31 mouse cellular contexts compared by ENCODE assay signal in the genomic region with DNA sequence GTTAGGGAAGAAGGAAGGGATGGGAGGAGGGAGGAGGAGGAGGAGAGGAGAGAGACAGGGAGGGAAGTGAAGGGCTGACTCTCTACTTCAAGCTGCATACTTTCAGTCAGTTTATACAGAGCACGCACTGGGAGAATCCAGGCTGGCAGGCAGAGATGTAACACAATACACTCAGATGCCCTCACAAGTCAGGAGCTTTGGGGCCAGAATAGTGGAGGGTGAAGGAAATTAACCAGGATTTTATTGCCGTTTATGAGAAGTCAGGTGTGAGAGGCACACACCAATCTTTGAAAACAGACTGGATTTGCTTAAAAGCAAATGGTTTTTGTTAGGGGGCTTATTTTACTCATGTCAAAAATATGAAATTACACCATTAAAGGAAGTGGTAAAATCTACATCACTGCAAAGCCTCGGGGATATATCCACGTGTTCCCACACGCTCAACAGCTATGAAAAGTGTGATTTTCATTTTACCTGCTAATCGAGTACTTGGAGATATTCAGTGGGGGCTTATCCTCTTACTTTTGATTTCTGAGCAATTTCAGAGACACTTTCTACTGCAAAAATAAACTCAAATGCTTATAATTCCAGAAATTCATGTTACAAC.
DNase-seq lines count a peak whose midpoint lies in the region; ATAC-seq and TF ChIP-seq lines count a peak whose summit lies in the region.
"Had no signal": no experiment of that assay in that cellular context is flagged by ENCODE, and none has a peak within 500 bp of the region (broad histone marks: within the 10 kb centered on the region; RNA-seq: fewer than 3 reads in every experiment).

No protein-coding gene starts in this region.

- H3K9me3 ChIP-seq in kidney, embryonic 14.5 days (ENCODE audit: control insufficient read depth, low read length): no peaks in the 10 kb centered on the region
- no peaks in the 10 kb centered on the region for H3K9me3 ChIP-seq in embryonic facial prominence, embryonic 14.5 days (ENCODE audit: control insufficient read depth, low read length)
- H3K9me3 ChIP-seq: lung, embryonic 15.5 days; neural tube, embryonic 12.5 days had no signal

- no peak overlapping the region for H3K4me2 ChIP-seq in kidney, embryonic 14.5 days (replicated peaks; ENCODE audit: low read depth, low read length)
- H3K4me2 ChIP-seq in embryonic facial prominence, embryonic 14.5 days (ENCODE audit: low read depth, low read length): no peak overlapping the region
- H3K4me2 ChIP-seq: hindbrain, embryonic 14.5 days; lung, embryonic 15.5 days; neural tube, embryonic 12.5 days had no signal

- no peaks in the 10 kb centered on the region for H3K27me3 ChIP-seq in kidney, embryonic 14.5 days (ENCODE audit: control insufficient read depth, insufficient read depth, low read length)
- H3K27me3 ChIP-seq in embryonic facial prominence, embryonic 14.5 days (replicated peaks; ENCODE audit: control insufficient read depth, insufficient read depth, low read length): no peaks in the 10 kb centered on the region
- H3K27me3 ChIP-seq: CH12.LX; megakaryocyte, embryonic 14.5 days; neural tube, embryonic 12.5 days had no signal

- H3K4me3 ChIP-seq in kidney, embryonic 14.5 days (ENCODE audit: low read length): no peak overlapping the region
- H3K4me3 ChIP-seq in embryonic facial prominence, embryonic 14.5 days (ENCODE audit: low read depth, low read length): no peak overlapping the region
- H3K4me3 ChIP-seq: heart, adult 2 months; left cerebral cortex, adult 2 months; lung, embryonic 15.5 days; megakaryocyte, embryonic 14.5 days; neural tube, embryonic 12.5 days had no signal

- no peaks in the 10 kb centered on the region for H3K4me1 ChIP-seq in kidney, embryonic 14.5 days (ENCODE audit: control insufficient read depth, insufficient read depth, low read length)
- no peaks in the 10 kb centered on the region for H3K4me1 ChIP-seq in embryonic facial prominence, embryonic 14.5 days (ENCODE audit: control insufficient read depth, insufficient read depth, low read length)
- H3K4me1 ChIP-seq: lung, embryonic 15.5 days; megakaryocyte, embryonic 14.5 days; neural tube, embryonic 12.5 days had no signal

- WGBS in kidney, embryonic 14.5 days: 57% methylated on average over 6 of the region's 6 CpGs
- WGBS in embryonic facial prominence, embryonic 14.5 days: 27% methylated on average over 6 of the region's 6 CpGs

- no peak for TF ChIP-seq POLR2A in brain, embryonic 14.5 days (IDR thresholded peaks at IDR 0.05; ENCODE audit: borderline replicate concordance, extremely low read depth, insufficient read depth, insufficient read length, poor library complexity, severe bottlenecking)

- no peak overlapping the region for H3K9ac ChIP-seq in kidney, embryonic 14.5 days (ENCODE audit: low read depth, low read length)
- H3K9ac ChIP-seq in embryonic facial prominence, embryonic 14.5 days (ENCODE audit: low read depth, low read length): no peak overlapping the region
- H3K9ac ChIP-seq: hindbrain, embryonic 14.5 days; liver, embryonic 14.5 days; lung, embryonic 15.5 days; neural tube, embryonic 12.5 days had no signal

- no peak for DNase-seq in kidney, postnatal 4 days
- DNase-seq in brain, embryonic 14.5 days (ENCODE audit: low read depth): peak; percentile 28
- peak; percentile 41 for DNase-seq in embryo, embryonic 11 days
- peak; percentile 70 for DNase-seq in embryonic facial prominence, embryonic 14.5 days (ENCODE audit: low spot score)
- DNase-seq in thymus, postnatal 25 days: no peak
- no peak for DNase-seq in right cerebral cortex, postnatal 36 days (ENCODE audit: low spot score in 2 of 2)
- DNase-seq in B cell, adult 2 months: no peak
- DNase-seq: adrenal gland, adult 2 months; cerebellum, adult 18-20 months; cerebellum, postnatal 36 days; gastrocnemius, postnatal 36 days; heart, adult 2 months; heart, postnatal 36 days; kidney, adult 9 months; left cerebral cortex, postnatal 4 days; lung, postnatal 36 days; midbrain, embryonic 14.5 days; retina, postnatal 1 day; right cerebral cortex, postnatal 25 days; thymus, adult 18-20 months had no signal

- no peak overlapping the region for H3K27ac ChIP-seq in kidney, embryonic 14.5 days (ENCODE audit: low read depth, low read length)
- H3K27ac ChIP-seq in embryonic facial prominence, embryonic 14.5 days (replicated peaks; ENCODE audit: low read depth, low read length): no peak overlapping the region
- H3K27ac ChIP-seq: heart, adult 2 months; hindbrain, embryonic 14.5 days; left cerebral cortex, adult 2 months; liver, embryonic 14.5 days; lung, embryonic 15.5 days; neural tube, embryonic 12.5 days had no signal

- H3K36me3 ChIP-seq in kidney, embryonic 14.5 days (ENCODE audit: control insufficient read depth, insufficient read depth, low read length): no peaks in the 10 kb centered on the region
- H3K36me3 ChIP-seq in embryonic facial prominence, embryonic 14.5 days (ENCODE audit: control insufficient read depth, insufficient read depth, low read length): no peaks in the 10 kb centered on the region
- H3K36me3 ChIP-seq: G1E; lung, embryonic 15.5 days; neural tube, embryonic 12.5 days had no signal

- no peak for TF ChIP-seq CTCF in brain, embryonic 14.5 days (IDR thresholded peaks at IDR 0.05; ENCODE audit: borderline replicate concordance, extremely low read depth, insufficient read depth, insufficient read length)

- ATAC-seq in kidney, embryonic 14.5 days (ENCODE audit: low FRiP score, low TSS enrichment): peak; percentile 64; the same call in 1 of the 2 replicates
- peak; percentile 92 for ATAC-seq in embryonic facial prominence, embryonic 14.5 days (ENCODE audit: low read depth)
- ATAC-seq: forebrain, embryonic 16.5 days; inflammation-experienced regulatory T-cells, adult 6 months had no signal

Comparison
In these comparisons a context has a peak if more than half of its experiments do, and no peak if none do; other contexts are left out.
1. DNase-seq: peak in brain, embryonic 14.5 days (single experiment), embryo, embryonic 11 days (single experiment) and embryonic facial prominence, embryonic 14.5 days (single experiment); none in kidney, postnatal 4 days (0 of 2), thymus, postnatal 25 days (single experiment), right cerebral cortex, postnatal 36 days (0 of 2) and B cell, adult 2 months (0 of 2).